Mouse (Mus musculus) C2C12 (cell line): ENCODE data around the gene Itgb6. TPM values are rescaled to one million over a fixed set of nuclear protein-coding genes. Genes with fewer than 3 reads are reported as not detected.

Source experiments
- H3K27me3 ChIP-seq: one replicate; pipeline ENCODE4 v1.6.1; 2011; ENCODE audit not compliant: control insufficient read depth, insufficient read depth, insufficient read length
- H3K36me3 ChIP-seq: one replicate; pipeline ENCODE4 v1.6.1; 2011; ENCODE audit not compliant: control insufficient read depth, insufficient read depth
- H3K4me3 ChIP-seq: one replicate; pipeline ENCODE4 v1.5.1; 2011; ENCODE audit warnings: mild to moderate bottlenecking, control low read depth; ENCODE audit not compliant: poor library complexity, insufficient read depth, severe bottlenecking
- H3K79me2 ChIP-seq: one replicate; pipeline ENCODE4 v1.6.1; 2011; ENCODE audit not compliant: control insufficient read depth, insufficient read depth
- H3K79me3 ChIP-seq: one replicate; pipeline ENCODE4 v1.6.1; 2011; ENCODE audit warnings: low read depth, control low read depth
- H3ac ChIP-seq: one replicate; pipeline ENCODE3; 2011; ENCODE audit warnings: low read depth; ENCODE audit not compliant: control insufficient read depth, insufficient read length
- CEBPB ChIP-seq: IDR thresholded peaks from one replicate; pipeline ENCODE4 v1.6.1; 2011; ENCODE audit warnings: low read depth, mild to moderate bottlenecking, control low read depth, moderate library complexity
- CTCF ChIP-seq: IDR thresholded peaks from one replicate; pipeline ENCODE4 v1.5.1; 2011; ENCODE audit not compliant: control insufficient read depth, insufficient read depth, insufficient read length
- FOSL1 ChIP-seq: IDR thresholded peaks from one replicate; pipeline ENCODE4 v1.8.0; 2011; ENCODE audit warnings: mild to moderate bottlenecking, low read length; ENCODE audit not compliant: poor library complexity, insufficient read depth, severe bottlenecking
- MAX ChIP-seq: IDR thresholded peaks from one replicate; pipeline ENCODE4 v1.6.1; 2011; ENCODE audit warnings: mild to moderate bottlenecking, control low read depth
- MYOD1 ChIP-seq: IDR thresholded peaks from one replicate; pipeline ENCODE4 v1.6.1; 2011; ENCODE audit warnings: low read depth; ENCODE audit not compliant: control insufficient read depth, insufficient read length
- MYOG ChIP-seq: IDR thresholded peaks from one replicate; pipeline ENCODE4 v1.6.1; 2011; ENCODE audit not compliant: control insufficient read depth, insufficient read length; ENCODE audit errors: extremely low read depth
- USF1 ChIP-seq: IDR thresholded peaks from one replicate; pipeline ENCODE4 v1.6.1; 2011; ENCODE audit warnings: low read depth, mild to moderate bottlenecking, control low read depth, moderate library complexity
- polyA plus RNA-seq: library from polyadenylated mRNA; unstranded; fragments of >200 nt; fragmentation: generic; extraction: Trizol; gene quantifications from one replicate; pipeline ENCODE4 v1.2.1, GENCODE M21; 2012; ENCODE audit warnings: missing spikeins

The Itgb6 gene
- polyA plus RNA-seq, 1 experiment = 0.30 TPM

DNA sequence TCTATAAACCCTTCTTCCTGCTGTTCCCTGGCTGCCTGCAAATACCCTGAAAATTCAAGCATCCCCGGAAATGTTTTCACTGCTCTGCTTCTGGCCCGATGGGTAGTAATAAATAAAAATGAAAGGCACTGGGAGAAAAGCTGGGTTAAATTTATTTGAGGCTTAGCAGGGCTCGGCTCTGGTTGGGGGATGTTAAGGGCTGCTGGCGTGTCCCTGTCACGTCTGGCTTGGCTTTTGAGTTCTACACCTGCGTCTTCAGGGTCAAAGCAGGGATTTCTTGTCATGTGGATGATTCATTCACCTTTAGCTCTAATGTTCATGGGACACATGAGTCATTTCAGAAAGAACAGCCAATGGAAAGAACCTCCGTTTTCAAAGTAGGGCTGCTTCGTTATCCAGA, 26.7 kb downstream of the Itgb6 start:
- TF ChIP-seq USF1 (no peak), MAX (no peak), FOSL1 (no peak), MYOG (no peak), MYOD1 (no peak), CEBPB (no peak), CTCF (no peak)
- Histone ChIP-seq H3ac (no peak overlapping the region), H3K79me3 (no peaks in the 10 kb centered on the region), H3K4me3 (no peak overlapping the region), H3K27me3 (no peaks in the 10 kb centered on the region), H3K79me2 (no peaks in the 10 kb centered on the region), H3K36me3 (no peaks in the 10 kb centered on the region)

DNA sequence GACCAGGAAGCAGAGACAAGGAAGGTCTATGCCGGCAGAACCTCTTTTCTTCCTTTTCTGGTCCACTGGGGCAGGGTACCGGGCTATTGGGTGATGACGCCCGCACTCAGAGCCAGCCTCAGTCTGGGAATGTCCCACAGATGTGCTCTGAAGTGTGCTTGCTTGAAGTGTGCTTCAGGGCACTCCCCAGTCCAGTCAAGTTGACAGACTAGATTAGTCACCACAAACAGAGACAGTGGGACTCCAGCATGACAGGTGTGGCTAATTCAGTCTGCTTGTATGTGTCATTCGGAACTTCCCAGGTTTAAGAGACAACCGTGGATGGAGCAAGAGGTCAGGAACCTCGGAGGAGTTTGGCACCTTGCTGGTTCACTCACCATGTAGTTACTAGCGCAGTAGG, 27.9 kb downstream of the Itgb6 start:
- TF ChIP-seq MAX = peak; percentile 67
- TF ChIP-seq MYOD1 = peak; percentile 89
- peak; percentile 30 for TF ChIP-seq CEBPB
- TF ChIP-seq FOSL1 = no peak
- Histone ChIP-seq H3K36me3 (no peaks in the 10 kb centered on the region), H3ac (no peak overlapping the region), H3K79me2 (no peaks in the 10 kb centered on the region), H3K4me3 (no peak overlapping the region), H3K79me3 (no peaks in the 10 kb centered on the region), H3K27me3 (no peaks in the 10 kb centered on the region)

DNA sequence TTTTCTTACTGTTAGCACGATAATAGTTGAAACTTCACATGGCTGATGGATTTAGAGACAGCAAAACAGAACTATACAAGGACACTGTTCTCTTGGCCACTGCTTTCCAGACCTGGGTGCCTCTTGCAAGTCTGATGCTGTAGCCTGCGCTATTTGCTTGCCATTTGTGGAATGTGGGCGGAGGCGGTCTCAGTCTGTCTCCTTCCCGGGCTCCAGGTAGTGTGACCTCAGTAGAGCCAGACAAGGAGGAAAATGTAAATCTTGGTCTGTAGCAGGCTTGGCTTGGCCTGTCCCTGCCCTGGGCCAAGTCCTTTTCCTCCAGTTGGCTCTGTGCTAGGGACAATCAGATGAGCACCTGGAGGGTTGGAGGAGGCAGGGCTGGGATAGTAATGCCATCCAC, 30.2 kb downstream of the Itgb6 start:
- no peak overlapping the region for H3K4me3 ChIP-seq
- no peaks in the 10 kb centered on the region for H3K79me2 ChIP-seq
- H3K36me3 ChIP-seq = no peaks in the 10 kb centered on the region
- H3K27me3 ChIP-seq = no peaks in the 10 kb centered on the region
- TF ChIP-seq MYOD1 (no peak), CTCF (no peak), FOSL1 (no peak), MYOG (no peak), USF1 (no peak), MAX (no peak), CEBPB (no peak)
- H3ac ChIP-seq = no peak overlapping the region
- H3K79me3 ChIP-seq = no peaks in the 10 kb centered on the region

DNA sequence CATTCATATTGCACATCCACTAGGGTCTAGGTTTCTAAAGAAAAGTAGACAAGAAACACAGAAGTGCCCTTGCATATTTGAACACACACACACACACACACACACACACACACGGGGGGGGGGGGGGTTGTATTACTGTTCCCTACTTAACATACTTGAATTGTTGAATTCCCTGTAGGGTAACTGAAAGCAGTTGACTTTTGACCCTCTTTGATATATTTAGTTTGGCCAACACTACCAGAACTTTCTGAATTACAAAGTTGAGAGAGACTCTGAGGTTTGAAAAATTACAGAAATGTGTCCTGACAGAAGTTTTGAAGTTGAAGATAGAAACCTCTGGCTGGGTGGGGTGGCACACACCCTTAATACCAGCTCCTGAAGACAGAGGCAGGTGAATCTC, 32.2 kb downstream of the Itgb6 start:
- Histone ChIP-seq H3K4me3 (no peak overlapping the region), H3K79me2 (no peaks in the 10 kb centered on the region), H3K36me3 (no peaks in the 10 kb centered on the region), H3K79me3 (no peaks in the 10 kb centered on the region), H3K27me3 (no peaks in the 10 kb centered on the region), H3ac (no peak overlapping the region)
- TF ChIP-seq CEBPB = no peak
- no peak for TF ChIP-seq MYOD1
- no peak for TF ChIP-seq CTCF
- TF ChIP-seq MYOG = no peak
- TF ChIP-seq FOSL1 = no peak
- TF ChIP-seq MAX = no peak
- no peak for TF ChIP-seq USF1

DNA sequence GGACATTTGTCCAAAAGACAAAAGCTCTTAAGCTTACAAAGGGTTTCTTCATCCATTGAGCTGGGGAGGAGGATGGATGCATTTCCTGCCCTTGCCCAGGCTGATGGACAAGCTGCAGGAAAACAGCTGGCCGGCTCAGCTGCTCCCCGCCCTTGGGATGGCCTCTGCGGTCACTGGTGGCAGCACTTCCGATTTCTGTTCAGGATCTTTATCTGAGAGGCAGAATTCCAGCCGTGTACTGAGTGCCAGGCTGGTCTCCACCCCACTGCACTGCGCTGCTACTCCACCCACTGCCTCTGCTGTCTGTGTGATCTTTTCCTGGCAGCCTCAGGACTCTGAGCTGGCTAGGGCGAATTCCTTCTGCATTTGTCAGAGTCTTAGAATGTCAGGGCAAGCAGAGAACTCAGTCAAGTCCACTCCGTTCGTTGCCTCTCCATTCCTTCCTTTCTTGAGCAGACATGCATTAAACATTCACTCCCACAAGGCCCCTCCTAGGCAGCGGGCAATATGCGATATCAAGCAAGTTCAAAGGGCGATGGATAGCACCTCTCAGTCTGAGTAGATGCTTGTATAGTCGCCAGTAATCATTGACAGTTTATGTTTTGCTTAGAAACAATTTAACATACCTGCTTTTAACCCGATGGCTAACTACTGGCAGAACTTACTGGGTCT, 33.4 kb downstream of the Itgb6 start:
- Histone ChIP-seq H3K79me3 (no peaks in the 10 kb centered on the region), H3K27me3 (no peaks in the 10 kb centered on the region), H3K36me3 (no peaks in the 10 kb centered on the region), H3ac (no peak overlapping the region), H3K79me2 (no peaks in the 10 kb centered on the region), H3K4me3 (no peak overlapping the region)
- TF ChIP-seq CEBPB (no peak), USF1 (no peak), MYOG (no peak), CTCF (no peak), MYOD1 (peak; percentile 99), FOSL1 (peak; percentile 50), MAX (no peak)

DNA sequence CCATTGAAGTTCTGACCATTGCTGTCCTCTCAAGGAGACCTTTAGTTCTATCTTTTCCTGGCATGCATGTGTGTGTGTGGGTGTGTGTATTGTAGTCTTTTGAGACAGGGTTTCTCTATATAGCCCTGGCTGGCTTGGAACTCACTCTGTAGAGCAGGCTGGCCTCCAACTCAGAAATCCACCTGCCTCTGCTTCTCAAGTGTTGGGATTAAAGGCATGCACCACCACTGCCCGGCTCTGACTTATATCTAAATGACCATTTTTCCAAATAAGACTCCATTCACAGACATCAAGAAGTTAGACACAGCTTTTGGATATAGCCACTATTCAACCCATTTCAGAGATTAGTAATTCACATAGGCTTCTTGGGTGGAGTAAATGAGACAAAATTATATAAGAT, 34.3 kb downstream of the Itgb6 start:
- no peaks in the 10 kb centered on the region for H3K27me3 ChIP-seq
- no peaks in the 10 kb centered on the region for H3K79me3 ChIP-seq
- H3K79me2 ChIP-seq = no peaks in the 10 kb centered on the region
- no peak overlapping the region for H3ac ChIP-seq
- no peak overlapping the region for H3K4me3 ChIP-seq
- H3K36me3 ChIP-seq = no peaks in the 10 kb centered on the region
- TF ChIP-seq MAX = no peak
- TF ChIP-seq CEBPB = no peak
- TF ChIP-seq MYOD1 = no peak
- no peak for TF ChIP-seq FOSL1
- TF ChIP-seq MYOG = no peak
- TF ChIP-seq CTCF = no peak
- no peak for TF ChIP-seq USF1
